Mouse (Mus musculus): ENCODE results near the gene Bean1.

- TF ChIP-seq CTCF (IDR thresholded peaks at IDR 0.05; ENCODE audit: extremely low read depth, insufficient read length, insufficient replicate concordance, low read depth, low read length) (peak; percentile 42; the same call in 1 of the 2 replicates), POLR2A (IDR thresholded peaks at IDR 0.05; ENCODE audit: low read depth, low read length) (peak; percentile 63)
Measured at GRCm38 (mm10) chr8:104250439-104251367, 80.5 kb downstream of the Bean1 start, which contains the start of gene Cklf.

Data from small intestine, adult 2 months (tissue).